Mouse (Mus musculus): ENCODE results near the gene Spa17. TPM values are rescaled to one million over a fixed set of nuclear protein-coding genes. Genes with fewer than 3 reads are reported as not detected.

The Spa17 gene
- polyA plus RNA-seq, 1 experiment from 2014 or later = 19.2 TPM

GRCm38 (mm10) chr9:37634269-37634668, 20.7 kb upstream of the Spa17 start:
- Histone ChIP-seq H3K4me2 (replicated peaks; ENCODE audit: low read depth, low read length) (no peak overlapping the region), H3K27ac (ENCODE audit: low read length) (no peak overlapping the region), H3K27me3 (replicated peaks; ENCODE audit: insufficient read depth, low read length) (no peaks in the 10 kb centered on the region), H3K36me3 (ENCODE audit: insufficient read depth, low read length) (no peaks in the 10 kb centered on the region), H3K4me1 (ENCODE audit: insufficient read depth, low read depth, low read length) (no peaks in the 10 kb centered on the region), H3K4me3 (ENCODE audit: low read depth, low read length) (no peak overlapping the region), H3K9me3 (ENCODE audit: low read length) (no peaks in the 10 kb centered on the region), H3K9ac (replicated peaks; ENCODE audit: low read depth) (no peak overlapping the region)
- ATAC-seq (no peak), DNase-seq (ENCODE audit: low spot score) (no peak)
- no peak for TF ChIP-seq CTCF (IDR thresholded peaks at IDR 0.05)
- no peak for TF ChIP-seq EP300 (IDR thresholded peaks at IDR 0.05)
- WGBS = 93% methylated on average over 3 of the region's 3 CpGs

GRCm38 (mm10) chr9:37632305-37632704, 18.8 kb upstream of the Spa17 start:
- no peak for ATAC-seq
- DNase-seq (ENCODE audit: low spot score) = no peak
- Histone ChIP-seq H3K36me3 (ENCODE audit: insufficient read depth, low read length) (no peaks in the 10 kb centered on the region), H3K9ac (replicated peaks; ENCODE audit: low read depth) (no peak overlapping the region), H3K4me3 (ENCODE audit: low read depth, low read length) (no peak overlapping the region), H3K27ac (ENCODE audit: low read length) (no peak overlapping the region), H3K9me3 (ENCODE audit: low read length) (no peaks in the 10 kb centered on the region), H3K4me2 (replicated peaks; ENCODE audit: low read depth, low read length) (no peak overlapping the region), H3K4me1 (ENCODE audit: insufficient read depth, low read depth, low read length) (no peaks in the 10 kb centered on the region), H3K27me3 (replicated peaks; ENCODE audit: insufficient read depth, low read length) (no peaks in the 10 kb centered on the region)
- 90% methylated on average over 2 of the region's 2 CpGs for WGBS
- TF ChIP-seq EP300 (IDR thresholded peaks at IDR 0.05) (no peak), CTCF (IDR thresholded peaks at IDR 0.05) (no peak)

DNA sequence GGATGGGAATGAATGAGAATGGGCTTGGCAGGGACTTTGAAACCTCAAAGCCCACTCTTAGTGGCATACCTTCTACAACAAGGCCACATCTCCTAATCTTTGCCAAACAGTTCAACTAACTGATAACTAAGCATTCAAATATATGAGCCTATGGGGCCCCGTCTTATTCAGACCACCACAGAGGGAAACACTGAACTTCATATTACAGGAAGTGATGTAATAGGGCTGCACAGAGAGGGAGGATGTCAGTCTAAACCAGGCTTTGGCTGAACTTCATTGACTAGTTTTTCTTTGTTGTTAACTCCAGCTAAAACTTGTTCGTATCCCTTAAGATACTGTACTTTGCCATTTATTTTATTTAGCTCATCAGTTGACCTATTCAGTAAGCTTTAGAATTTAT, 16.4 kb upstream of the Spa17 start:
- H3K4me3 ChIP-seq (ENCODE audit: low read depth, low read length) = no peak overlapping the region
- no peak overlapping the region for H3K4me2 ChIP-seq (replicated peaks; ENCODE audit: low read depth, low read length)
- H3K9me3 ChIP-seq (ENCODE audit: low read length) = no peaks in the 10 kb centered on the region
- H3K36me3 ChIP-seq (ENCODE audit: insufficient read depth, low read length) = no peaks in the 10 kb centered on the region
- DNase-seq (ENCODE audit: low spot score) = no peak
- no peaks in the 10 kb centered on the region for H3K4me1 ChIP-seq (ENCODE audit: insufficient read depth, low read depth, low read length)
- ATAC-seq = no peak
- no peaks in the 10 kb centered on the region for H3K27me3 ChIP-seq (replicated peaks; ENCODE audit: insufficient read depth, low read length)
- WGBS = 73% methylated on average over 2 of the region's 2 CpGs
- no peak for TF ChIP-seq CTCF (IDR thresholded peaks at IDR 0.05)
- TF ChIP-seq EP300 (IDR thresholded peaks at IDR 0.05) = no peak
- H3K27ac ChIP-seq (ENCODE audit: low read length) = no peak overlapping the region
- no peak overlapping the region for H3K9ac ChIP-seq (replicated peaks; ENCODE audit: low read depth)

DNA sequence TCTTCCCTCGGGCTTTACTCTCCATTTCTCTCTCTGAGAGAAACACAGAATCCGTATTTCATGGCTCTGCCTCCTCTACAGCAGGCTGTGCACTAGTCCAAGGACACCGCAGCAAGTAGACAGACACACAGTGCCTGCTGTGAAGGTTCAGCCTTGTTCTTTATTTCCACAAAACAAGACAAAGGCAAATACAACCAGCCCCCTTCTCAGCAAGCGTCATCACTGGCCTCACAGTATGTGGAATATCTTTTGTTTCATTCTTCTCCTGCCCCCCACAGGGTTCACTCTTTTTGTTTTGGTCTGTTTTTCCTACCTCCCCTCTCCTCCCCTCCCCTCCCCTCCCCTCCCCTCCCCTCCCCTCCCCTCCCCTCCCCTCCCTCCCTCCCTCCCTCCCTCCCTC, 15.1 kb upstream of the Spa17 start:
- no peaks in the 10 kb centered on the region for H3K4me1 ChIP-seq (ENCODE audit: insufficient read depth, low read depth, low read length)
- WGBS = 84% methylated on average over 4 of the region's 4 CpGs
- H3K27me3 ChIP-seq (replicated peaks; ENCODE audit: insufficient read depth, low read length) = no peaks in the 10 kb centered on the region
- H3K9ac ChIP-seq (replicated peaks; ENCODE audit: low read depth) = no peak overlapping the region
- TF ChIP-seq CTCF (IDR thresholded peaks at IDR 0.05) = no peak
- no peak for TF ChIP-seq EP300 (IDR thresholded peaks at IDR 0.05)
- H3K4me2 ChIP-seq (replicated peaks; ENCODE audit: low read depth, low read length) = no peak overlapping the region
- H3K4me3 ChIP-seq (ENCODE audit: low read depth, low read length) = no peak overlapping the region
- no peaks in the 10 kb centered on the region for H3K9me3 ChIP-seq (ENCODE audit: low read length)
- ATAC-seq = no peak
- no peak overlapping the region for H3K27ac ChIP-seq (ENCODE audit: low read length)
- no peaks in the 10 kb centered on the region for H3K36me3 ChIP-seq (ENCODE audit: insufficient read depth, low read length)
- DNase-seq (ENCODE audit: low spot score) = no peak

GRCm38 (mm10) chr9:37627263-37627662, 13.7 kb upstream of the Spa17 start:
- Histone ChIP-seq H3K4me1 (ENCODE audit: insufficient read depth, low read depth, low read length) (no peaks in the 10 kb centered on the region), H3K27me3 (replicated peaks; ENCODE audit: insufficient read depth, low read length) (no peaks in the 10 kb centered on the region), H3K9me3 (ENCODE audit: low read length) (no peaks in the 10 kb centered on the region), H3K9ac (replicated peaks; ENCODE audit: low read depth) (no peak overlapping the region), H3K4me3 (ENCODE audit: low read depth, low read length) (no peak overlapping the region), H3K27ac (ENCODE audit: low read length) (no peak overlapping the region), H3K36me3 (ENCODE audit: insufficient read depth, low read length) (no peaks in the 10 kb centered on the region), H3K4me2 (replicated peaks; ENCODE audit: low read depth, low read length) (no peak overlapping the region)
- 93% methylated on average over 1 of the region's 1 CpGs for WGBS
- DNase-seq (ENCODE audit: low spot score) = no peak
- no peak for TF ChIP-seq CTCF (IDR thresholded peaks at IDR 0.05)
- no peak for TF ChIP-seq EP300 (IDR thresholded peaks at IDR 0.05)
- no peak for ATAC-seq

DNA sequence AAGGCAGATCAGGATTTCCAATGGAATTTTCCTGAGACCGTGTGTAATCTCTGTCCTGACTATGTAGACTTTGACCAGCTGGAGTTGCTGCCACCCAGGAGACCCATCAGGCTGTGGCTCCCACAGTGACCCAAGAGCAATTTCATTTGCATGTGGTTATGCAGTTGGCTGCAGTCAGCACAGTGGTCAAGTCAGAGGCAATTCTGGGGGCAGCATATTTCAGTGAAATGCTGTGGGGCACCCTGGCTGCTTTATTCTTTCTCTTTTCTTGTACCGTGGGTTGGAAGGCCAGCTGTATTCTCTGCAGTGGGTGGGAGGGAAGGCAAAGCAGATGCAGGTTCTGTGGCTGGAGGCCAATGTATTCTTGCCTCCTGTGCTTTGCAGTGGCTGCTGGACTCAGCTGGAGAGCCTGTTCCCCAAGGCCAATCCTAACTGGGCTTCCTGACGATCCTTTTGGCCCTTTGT, 12.6 kb upstream of the Spa17 start:
- H3K9ac ChIP-seq (replicated peaks; ENCODE audit: low read depth) = no peak overlapping the region
- TF ChIP-seq CTCF (IDR thresholded peaks at IDR 0.05) (no peak), EP300 (IDR thresholded peaks at IDR 0.05) (no peak)
- no peaks in the 10 kb centered on the region for H3K4me1 ChIP-seq (ENCODE audit: insufficient read depth, low read depth, low read length)
- H3K4me3 ChIP-seq (ENCODE audit: low read depth, low read length) = no peak overlapping the region
- no peaks in the 10 kb centered on the region for H3K9me3 ChIP-seq (ENCODE audit: low read length)
- H3K27me3 ChIP-seq (replicated peaks; ENCODE audit: insufficient read depth, low read length) = no peaks in the 10 kb centered on the region
- no peak overlapping the region for H3K27ac ChIP-seq (ENCODE audit: low read length)
- DNase-seq (ENCODE audit: low spot score) (no peak), ATAC-seq (no peak)
- H3K4me2 ChIP-seq (replicated peaks; ENCODE audit: low read depth, low read length) = no peak overlapping the region
- H3K36me3 ChIP-seq (ENCODE audit: insufficient read depth, low read length) = no peaks in the 10 kb centered on the region
- WGBS = 39% methylated on average over 3 of the region's 3 CpGs

DNA sequence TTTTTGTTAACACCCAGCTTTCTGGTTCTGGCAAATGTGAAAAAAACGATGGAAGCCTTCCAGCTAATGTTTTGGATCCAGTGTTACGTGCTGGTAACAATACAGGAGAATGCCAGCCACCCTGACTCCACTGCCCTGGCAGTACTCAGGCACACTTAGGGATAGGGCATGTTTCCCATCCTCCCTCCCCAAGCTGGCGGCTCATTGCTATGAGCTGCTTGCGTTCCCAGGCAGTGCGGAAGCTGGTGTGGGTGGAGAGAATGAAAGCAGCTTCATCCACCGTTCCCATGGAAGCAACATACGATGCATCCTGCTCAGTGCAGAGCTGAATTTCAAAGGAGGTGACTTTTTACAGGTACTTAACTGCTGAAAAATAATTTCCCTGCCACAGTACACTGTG, 12.1 kb upstream of the Spa17 start:
- ATAC-seq (no peak), DNase-seq (ENCODE audit: low spot score) (no peak)
- WGBS = 53% methylated on average over 7 of the region's 7 CpGs
- no peak overlapping the region for H3K27ac ChIP-seq (ENCODE audit: low read length)
- no peaks in the 10 kb centered on the region for H3K27me3 ChIP-seq (replicated peaks; ENCODE audit: insufficient read depth, low read length)
- TF ChIP-seq CTCF (IDR thresholded peaks at IDR 0.05) = no peak
- H3K36me3 ChIP-seq (ENCODE audit: insufficient read depth, low read length) = no peaks in the 10 kb centered on the region
- no peaks in the 10 kb centered on the region for H3K4me1 ChIP-seq (ENCODE audit: insufficient read depth, low read depth, low read length)
- H3K4me2 ChIP-seq (replicated peaks; ENCODE audit: low read depth, low read length) = no peak overlapping the region
- H3K4me3 ChIP-seq (ENCODE audit: low read depth, low read length) = no peak overlapping the region
- no peaks in the 10 kb centered on the region for H3K9me3 ChIP-seq (ENCODE audit: low read length)
- H3K9ac ChIP-seq (replicated peaks; ENCODE audit: low read depth) = no peak overlapping the region
